Comparison of ENCODE assay signal across 11 mouse cellular contexts in the genomic region with DNA sequence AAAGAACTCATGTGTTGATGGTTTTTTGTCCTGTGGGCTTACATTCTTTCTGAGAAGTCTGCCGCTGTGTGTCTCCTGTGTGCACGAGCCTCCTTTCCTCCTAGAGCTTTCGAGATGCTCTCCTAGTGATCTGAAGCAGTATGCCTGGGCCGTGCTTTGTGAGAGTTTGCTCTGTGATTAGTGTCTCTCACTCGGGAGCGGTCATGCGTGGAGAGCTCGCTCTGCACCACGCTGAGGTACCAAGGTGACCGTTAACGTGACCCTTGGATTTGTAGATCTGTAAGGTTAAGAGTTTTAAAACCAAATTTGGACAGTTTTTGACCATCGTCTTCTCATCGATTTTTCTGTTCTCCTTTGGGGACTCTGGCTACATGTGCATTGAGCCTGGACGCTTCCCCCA.
"Had no signal": no experiment of that assay in that cellular context is flagged by ENCODE, and none has a peak within 500 bp of the region (broad histone marks: within the 10 kb centered on the region; RNA-seq: fewer than 3 reads in every experiment).

No protein-coding gene starts in this region.

- H3K4me3 ChIP-seq: intestine, embryonic 15.5 days; left cerebral cortex, adult 2 months; limb, embryonic 10.5 days; liver, embryonic 15.5 days; neural tube, embryonic 12.5 days had no signal

- ATAC-seq: intestine, embryonic 15.5 days; lung, postnatal 0 days had no signal

- H3K27ac ChIP-seq: intestine, embryonic 15.5 days; left cerebral cortex, adult 2 months; limb, embryonic 10.5 days; liver, embryonic 15.5 days; neural tube, embryonic 12.5 days had no signal

- H3K36me3 ChIP-seq: intestine, embryonic 15.5 days had no signal

- H3K9me3 ChIP-seq: intestine, embryonic 15.5 days; limb, embryonic 10.5 days; liver, embryonic 15.5 days; neural tube, embryonic 12.5 days had no signal

- DNase-seq: lung, adult 2 months; lung, postnatal 36 days; right cerebral cortex, postnatal 14 days; thymus, postnatal 36 days had no signal

- H3K9ac ChIP-seq: intestine, embryonic 15.5 days; liver, embryonic 15.5 days; neural tube, embryonic 12.5 days had no signal

- H3K4me2 ChIP-seq: intestine, embryonic 15.5 days; liver, embryonic 11.5 days; liver, embryonic 15.5 days; neural tube, embryonic 12.5 days had no signal

- H3K27me3 ChIP-seq: intestine, embryonic 15.5 days; liver, embryonic 15.5 days; neural tube, embryonic 12.5 days had no signal
